Mouse (Mus musculus) olfactory bulb, adult 2 months (tissue): ENCODE data around the gene Rfx5. TPM values are rescaled to one million over a fixed set of nuclear protein-coding genes. Genes with fewer than 3 reads are reported as not detected.
"Not testable (repeated sequence)": the region's sequence is repeated elsewhere in the genome, so short reads cannot be mapped to it uniquely, and the experiment has no call there.

Experiments
- H3K27ac ChIP-seq: fragments of 200-500 bp; 2 replicates; pipeline ENCODE4 v1.5.1; 2012; ENCODE audit warnings: low read depth, low read length; ENCODE audit not compliant: insufficient read depth
- H3K4me1 ChIP-seq: fragments of 200-500 bp; 2 replicates; pipeline ENCODE4 v1.6.1; 2012; ENCODE audit warnings: low read length; ENCODE audit not compliant: control insufficient read depth, insufficient read depth
- H3K4me3 ChIP-seq: fragments of 200-500 bp; 2 replicates; pipeline ENCODE4 v1.5.1; 2012; ENCODE audit warnings: mild to moderate bottlenecking, low read depth, low read length, moderate library complexity; ENCODE audit not compliant: insufficient read depth
- CTCF ChIP-seq: fragments of 200-500 bp; IDR thresholded peaks from 2 replicates; pipeline ENCODE4 v1.5.1; 2012; ENCODE audit warnings: low read depth, mild to moderate bottlenecking, low read length, moderate library complexity; ENCODE audit not compliant: insufficient read depth
- POLR2A ChIP-seq: fragments of 200-500 bp; IDR thresholded peaks from 2 replicates; pipeline ENCODE4 v1.6.1; 2012; ENCODE audit warnings: mild to moderate bottlenecking, low read depth, low read length, moderate library complexity; ENCODE audit not compliant: insufficient read depth
- WGBS: fragments of 180-500 bp; shearing (Covaris S2); methylation state at CpG from one replicate; pipeline ENCODE4 v1.1.7; 2018; 5-methylcytosine and 5-hydroxymethylcytosine counted together
- polyA plus RNA-seq: library from polyadenylated mRNA; stranded (reverse); fragments of >200 nt; gene quantifications from 2 replicates; pipeline ENCODE4 v1.2.4, GENCODE M21; 2012; ENCODE audit warnings: low replicate concordance; ENCODE audit not compliant: missing spikeins, insufficient read depth, insufficient read length

Gene Rfx5
- polyA plus RNA-seq, 1 experiment = not detected

DNA sequence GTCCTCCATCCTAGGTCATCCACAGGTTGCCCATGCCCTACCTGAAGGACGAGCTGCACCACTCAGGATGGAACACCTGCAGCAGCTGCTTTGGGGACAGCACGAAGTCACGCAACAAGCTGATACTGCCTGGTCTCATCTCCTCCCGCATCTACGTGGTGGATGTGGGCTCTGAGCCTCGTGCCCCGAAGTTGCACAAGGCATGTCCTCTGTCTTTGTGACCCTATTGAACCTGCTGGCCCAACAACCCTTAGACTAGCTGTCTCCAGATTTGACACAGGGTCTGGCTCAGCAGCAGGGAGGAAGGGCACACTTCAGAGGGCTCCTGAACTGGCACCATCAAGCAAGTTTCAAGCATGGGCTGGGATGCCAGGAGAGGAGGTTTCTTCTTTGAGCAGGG lies 16.7 kb upstream of the Rfx5 start:
- not testable (repeated sequence) for H3K4me1 ChIP-seq, H3K27ac ChIP-seq, H3K4me3 ChIP-seq
- 96% methylated on average over 7 of the region's 7 CpGs for WGBS

- not testable (repeated sequence) for H3K4me1 ChIP-seq, H3K27ac ChIP-seq, H3K4me3 ChIP-seq
- 82% methylated on average over 9 of the region's 9 CpGs for WGBS
These were observed 13.8 kb upstream of the Rfx5 start for GRCm38 (mm10) chr3:94940033-94940432.

DNA sequence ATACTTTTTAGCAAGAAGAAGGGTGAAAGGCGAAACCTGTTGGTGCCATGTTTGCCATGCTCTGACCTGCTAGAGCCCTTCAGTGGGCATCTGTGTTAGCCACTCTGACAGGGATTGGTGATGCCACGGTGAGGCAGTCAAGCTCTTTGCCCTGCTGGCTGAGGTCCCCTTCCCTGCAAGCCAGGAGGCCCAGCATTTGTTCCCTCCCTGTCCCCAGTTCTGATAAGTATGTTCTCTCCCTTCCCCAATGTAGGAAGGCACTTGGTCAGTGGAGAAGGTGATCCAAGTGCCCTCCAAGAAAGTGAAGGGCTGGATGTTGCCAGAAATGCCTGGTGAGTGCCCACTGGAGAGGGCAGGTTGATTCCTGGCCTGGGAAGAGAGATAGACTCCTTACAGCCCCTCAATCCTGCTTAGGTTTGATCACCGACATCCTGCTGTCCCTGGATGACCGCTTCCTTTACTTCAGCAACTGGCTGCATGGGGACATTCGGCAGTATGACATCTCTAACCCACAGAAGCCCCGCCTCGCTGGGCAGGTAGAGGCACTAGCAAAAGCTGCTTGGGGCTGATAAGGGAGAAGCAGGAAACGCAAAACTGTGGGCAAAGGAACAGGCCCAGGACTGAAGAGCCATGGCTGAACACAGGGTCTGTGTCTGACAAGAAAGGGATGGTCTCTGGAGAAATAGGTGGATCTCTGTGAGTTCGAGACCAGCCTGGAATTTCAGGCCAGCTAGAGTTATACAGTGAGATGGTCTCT lies 11.5 kb upstream of the Rfx5 start:
- whole genome bisulfite sequencing = 89% methylated on average over 9 of the region's 9 CpGs
- H3K4me1 ChIP-seq, H3K27ac ChIP-seq, H3K4me3 ChIP-seq: not testable (repeated sequence)

- not testable (repeated sequence) for H3K4me3 ChIP-seq, H3K4me1 ChIP-seq, H3K27ac ChIP-seq
- WGBS = 22% methylated on average over 4 of the region's 4 CpGs
These were observed 10.2 kb upstream of the Rfx5 start for GRCm38 (mm10) chr3:94943706-94944105.

DNA sequence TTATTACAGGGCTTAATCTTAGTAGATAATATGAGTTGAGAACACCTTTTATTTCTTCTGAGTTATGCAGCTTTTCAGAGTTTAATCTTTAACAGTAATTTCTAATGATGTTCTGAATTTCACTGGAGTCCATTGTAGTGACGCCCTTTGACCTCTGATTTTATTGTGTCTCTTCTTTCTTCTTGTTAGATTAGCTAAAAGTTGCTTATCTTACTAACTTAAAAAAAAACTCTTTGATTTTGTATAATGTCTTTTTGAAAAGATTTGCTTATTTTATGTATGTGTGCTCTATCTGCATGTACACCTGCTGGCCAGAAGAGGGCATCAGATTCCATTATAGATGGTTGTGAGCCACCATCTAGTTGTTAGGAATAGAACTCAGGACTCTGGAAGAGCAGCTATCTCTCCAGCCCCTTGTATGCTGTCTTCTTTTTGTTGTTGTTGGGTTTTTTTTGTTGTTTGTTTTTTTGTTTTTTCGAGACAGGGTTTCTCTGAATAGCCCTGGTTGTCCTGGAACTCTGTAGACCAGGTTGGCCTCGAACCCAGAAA lies 5.7 kb upstream of the Rfx5 start:
- 79% methylated on average over 3 of the region's 3 CpGs for WGBS
- H3K4me1 ChIP-seq = peaks cover 4% of the 10 kb centered on the region; the same call in 1 of the 2 replicates
- no peak overlapping the region for H3K4me3 ChIP-seq
- H3K27ac ChIP-seq = no peak overlapping the region
- TF ChIP-seq CTCF (no peak), POLR2A (no peak)

DNA sequence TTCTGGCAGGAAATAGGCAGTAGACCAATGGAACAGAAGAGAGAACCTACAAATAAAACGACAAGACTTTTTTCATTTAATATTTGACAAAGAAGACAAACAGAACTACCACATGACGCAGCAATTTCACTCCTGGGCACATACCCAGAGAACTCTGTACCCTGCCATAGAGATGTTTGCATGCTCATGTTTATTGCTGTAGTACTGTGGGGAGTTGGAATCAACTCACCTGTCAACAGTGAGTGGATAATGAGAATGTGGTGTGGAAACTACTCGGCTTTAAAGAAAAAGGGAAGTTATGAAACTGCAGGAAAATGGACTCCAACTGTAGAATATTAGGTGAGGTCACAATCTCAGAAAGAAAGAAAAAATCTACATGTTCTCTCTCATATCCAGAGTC lies 4.2 kb upstream of the Rfx5 start:
- TF ChIP-seq POLR2A (no peak), CTCF (no peak)
- Histone ChIP-seq H3K27ac (no peak overlapping the region), H3K4me3 (no peak overlapping the region), H3K4me1 (peaks cover 4% of the 10 kb centered on the region; the same call in 1 of the 2 replicates)
- WGBS = 55% methylated on average over 3 of the region's 3 CpGs

DNA sequence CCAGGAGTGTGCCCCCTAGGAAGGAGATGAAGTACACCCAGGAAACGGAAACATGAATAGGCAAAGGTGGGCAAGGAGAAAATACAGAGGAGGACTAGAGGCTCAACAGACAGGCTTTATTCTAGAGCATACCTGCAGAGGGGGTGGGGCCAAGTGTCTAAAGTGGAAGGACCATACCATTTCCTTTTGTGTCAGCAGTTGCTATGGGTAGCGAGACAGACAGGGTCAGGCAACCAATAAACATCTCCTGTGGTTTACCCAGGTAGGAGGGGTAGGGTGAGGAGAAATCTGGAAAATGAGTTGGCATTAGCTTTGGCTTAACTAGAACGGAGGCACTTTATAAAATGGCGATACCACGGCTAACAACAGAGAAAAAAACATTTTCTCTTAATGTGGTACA lies 1.1 kb upstream of the Rfx5 start:
- TF ChIP-seq CTCF = no peak
- TF ChIP-seq POLR2A = no peak
- WGBS = 33% methylated on average over 5 of the region's 5 CpGs
- no peak overlapping the region for H3K27ac ChIP-seq
- H3K4me1 ChIP-seq = peaks cover 18% of the 10 kb centered on the region
- no peak overlapping the region for H3K4me3 ChIP-seq

GRCm38 (mm10) chr3:94953384-94953763 lies 501 bp upstream of the Rfx5 start:
- H3K4me3 ChIP-seq = peak overlapping the region; percentile 98
- peak overlapping the region; percentile 32; the same call in 1 of the 2 replicates for H3K27ac ChIP-seq
- WGBS = 4% methylated on average over 9 of the region's 9 CpGs
- peaks cover 18% of the 10 kb centered on the region for H3K4me1 ChIP-seq
- TF ChIP-seq CTCF = no peak
- TF ChIP-seq POLR2A = no peak

GRCm38 (mm10) chr3:94958295-94958694 lies 4.4 kb downstream of the Rfx5 start:
- no peak for TF ChIP-seq POLR2A
- TF ChIP-seq CTCF = no peak
- Histone ChIP-seq H3K4me3 (no peak overlapping the region), H3K27ac (no peak overlapping the region), H3K4me1 (peaks cover 13% of the 10 kb centered on the region)
- WGBS = 91% methylated on average over 8 of the region's 8 CpGs

DNA sequence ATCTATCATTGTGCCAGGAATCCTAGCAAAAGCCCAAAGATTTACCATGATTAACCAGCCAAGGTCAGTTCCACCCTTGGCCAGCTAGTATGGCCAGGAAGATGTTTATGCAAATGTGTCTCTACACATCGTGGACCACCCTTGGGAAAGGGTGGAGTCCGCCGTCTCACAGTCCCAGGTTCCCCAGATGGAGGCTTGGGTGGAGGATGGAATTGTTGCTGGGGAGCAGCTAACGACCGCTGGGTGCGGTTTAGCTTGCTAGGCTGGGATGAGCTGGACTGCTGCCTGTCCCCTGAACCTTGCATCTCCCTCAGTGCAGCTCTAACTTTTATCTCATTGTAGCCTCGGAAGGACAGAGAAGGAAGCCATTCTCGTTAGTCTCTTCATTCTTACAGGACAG lies 6.0 kb downstream of the Rfx5 start:
- TF ChIP-seq CTCF (no peak), POLR2A (no peak)
- H3K27ac ChIP-seq = no peak overlapping the region
- peaks cover 13% of the 10 kb centered on the region for H3K4me1 ChIP-seq
- H3K4me3 ChIP-seq = no peak overlapping the region
- WGBS = 49% methylated on average over 8 of the region's 8 CpGs
